Mouse (Mus musculus) forebrain, postnatal 0 days (tissue): ENCODE data around the gene Sdccag8. TPM values are rescaled to one million over a fixed set of nuclear protein-coding genes. Genes with fewer than 3 reads are reported as not detected.

Source experiments
- ATAC-seq: fragments of 200-750 bp; cut with Nextera tagmentation; 2 replicates; pipeline ENCODE4 v1.8.0; 2017; ENCODE audit warnings: mild to moderate bottlenecking, moderate library complexity
- DNase-seq: peaks from one replicate; pipeline ENCODE4 v3.0.0-alpha.2; 2015
- H3K27ac ChIP-seq: fragments of 300-500 bp; sonication (generic); 2 replicates; pipeline ENCODE4 v1.5.1; 2014; ENCODE audit warnings: low read depth, mild to moderate bottlenecking, antibody characterized with exemption, low read length, moderate library complexity, mixed read lengths
- H3K27me3 ChIP-seq: fragments of 300-500 bp; sonication (generic); 2 replicates; pipeline ENCODE4 v1.6.1; 2014; ENCODE audit warnings: mild to moderate bottlenecking, low read length, mixed read lengths; ENCODE audit not compliant: insufficient read depth
- H3K36me3 ChIP-seq: fragments of 300-500 bp; sonication (generic); 2 replicates; pipeline ENCODE4 v1.6.1; 2014; ENCODE audit warnings: mild to moderate bottlenecking, moderate library complexity; ENCODE audit not compliant: insufficient read depth
- H3K4me1 ChIP-seq: fragments of 300-500 bp; sonication (generic); 2 replicates; pipeline ENCODE4 v1.6.1; 2014; ENCODE audit warnings: antibody characterized with exemption; ENCODE audit not compliant: insufficient read depth
- H3K4me2 ChIP-seq: fragments of 300-500 bp; sonication (generic); 2 replicates; pipeline ENCODE4 v1.6.1; 2014; ENCODE audit warnings: low read depth, mild to moderate bottlenecking, moderate library complexity
- H3K4me3 ChIP-seq: fragments of 300-500 bp; sonication (generic); 2 replicates; pipeline ENCODE4 v1.5.1; 2014; ENCODE audit warnings: low read depth, low read length, mixed read lengths
- H3K9ac ChIP-seq: fragments of 300-500 bp; sonication (generic); 2 replicates; pipeline ENCODE4 v1.6.1; 2014; ENCODE audit warnings: mild to moderate bottlenecking
- H3K9me3 ChIP-seq: fragments of 300-500 bp; sonication (generic); 2 replicates; pipeline ENCODE4 v1.6.1; 2016; ENCODE audit warnings: low read length
- CTCF ChIP-seq: sonication (generic); IDR thresholded peaks from 2 replicates; pipeline ENCODE4 v1.5.1; 2016; ENCODE audit warnings: antibody characterized with exemption, control low read depth, low read depth
- WGBS: fragments of 180-500 bp; shearing (Covaris S2); extraction: QIAGEN DNeasy Blood & Tissue Kit; methylation state at CpG from one replicate; pipeline ENCODE4 v1.1.7; 2014; 5-methylcytosine and 5-hydroxymethylcytosine counted together
- polyA plus RNA-seq: library from polyadenylated mRNA; unstranded; fragments of >200 nt; fragmentation: Nextera tagmentation; extraction: Ambion mirVana; gene quantifications from 2 replicates; pipeline ENCODE4 v1.2.1, GENCODE M21; 2015
- total RNA-seq: library from RNA; depleted of rRNA; stranded (reverse); fragments of >200 nt; gene quantifications from 2 replicates; pipeline ENCODE4 v1.2.3, GENCODE M21; 2014

Sdccag8 gene
- total and polyA plus RNA-seq, 2 experiments from 2014 or later: 14.0 to 32.8 TPM

GRCm38 (mm10) chr1:176827945-176828485 is 13.6 kb downstream of the Sdccag8 start:
- Histone ChIP-seq H3K9me3 (no peaks in the 10 kb centered on the region), H3K9ac (no peak overlapping the region), H3K27me3 (no peaks in the 10 kb centered on the region), H3K4me2 (no peak overlapping the region), H3K4me1 (no peaks in the 10 kb centered on the region), H3K27ac (no peak overlapping the region), H3K36me3 (peaks cover 5% of the 10 kb centered on the region; the same call in 1 of the 2 replicates), H3K4me3 (no peak overlapping the region)
- WGBS: 68% methylated on average over 5 of the region's 5 CpGs
- DNase-seq (no peak), ATAC-seq (no peak)
- TF ChIP-seq CTCF: no peak

DNA sequence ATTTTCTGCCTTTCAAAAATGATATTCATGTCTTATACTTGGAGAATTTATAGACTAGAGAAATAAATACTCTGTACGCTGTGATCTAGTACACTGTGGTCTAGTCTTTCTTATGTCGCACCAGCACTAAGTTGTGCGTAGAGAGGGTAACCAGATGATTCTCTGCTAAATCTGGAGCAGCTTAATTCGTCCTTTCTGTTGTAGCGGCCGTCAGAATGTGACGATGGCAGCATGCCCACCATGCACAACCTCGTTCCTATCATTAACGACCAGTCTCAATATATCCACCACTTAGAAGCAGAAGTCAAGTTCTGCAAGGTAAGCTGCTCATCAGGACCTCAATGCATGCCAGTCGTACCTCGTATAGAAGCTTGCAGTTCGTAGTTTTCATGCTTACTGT is 14.2 kb downstream of the Sdccag8 start:
- no peak for TF ChIP-seq CTCF
- Histone ChIP-seq H3K4me1 (no peaks in the 10 kb centered on the region), H3K9me3 (no peaks in the 10 kb centered on the region), H3K27me3 (no peaks in the 10 kb centered on the region), H3K27ac (no peak overlapping the region), H3K36me3 (peaks cover 5% of the 10 kb centered on the region; the same call in 1 of the 2 replicates), H3K4me3 (no peak overlapping the region), H3K4me2 (no peak overlapping the region), H3K9ac (no peak overlapping the region)
- no peak for DNase-seq
- no peak for ATAC-seq
- 72% methylated on average over 12 of the region's 12 CpGs for WGBS

DNA sequence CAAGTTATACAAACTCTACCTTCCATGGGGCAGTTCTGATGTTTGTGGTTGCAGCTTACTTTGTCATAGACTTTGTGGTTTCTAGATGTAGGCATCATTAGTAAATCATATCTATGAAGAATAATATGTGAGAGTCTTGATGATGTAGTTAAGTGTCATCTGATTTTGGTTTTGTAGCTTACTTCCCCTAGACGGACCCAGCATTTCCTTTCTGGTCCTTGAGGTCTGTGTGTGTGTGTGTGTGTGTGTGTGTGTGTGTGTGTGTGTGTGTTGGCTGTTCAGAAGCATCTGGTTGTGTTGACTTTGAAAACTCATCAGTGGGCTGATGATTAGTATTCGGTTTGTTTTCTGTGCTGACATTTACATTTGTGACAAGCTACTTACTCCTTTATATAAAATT is 17.6 kb downstream of the Sdccag8 start:
- no peak overlapping the region for H3K4me3 ChIP-seq

DNA sequence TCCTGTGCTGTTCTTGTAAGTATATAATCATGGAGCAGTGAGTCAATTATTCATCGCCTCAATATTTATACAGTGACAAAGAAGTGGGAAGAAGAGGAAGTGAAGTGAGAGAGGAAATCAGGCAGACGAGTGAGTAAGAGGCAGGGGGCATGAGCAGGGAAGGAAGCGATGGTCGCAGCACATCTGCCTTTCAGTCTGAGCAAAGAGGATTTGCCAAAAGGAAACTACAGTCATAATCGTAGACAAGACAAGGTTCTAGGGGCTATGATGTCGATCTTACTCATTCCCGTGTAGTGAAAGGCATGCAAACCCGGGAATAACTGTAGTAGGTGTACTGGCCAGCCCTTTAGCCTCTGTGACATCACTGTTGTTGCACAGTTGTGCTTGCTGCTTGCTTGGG is 18.1 kb downstream of the Sdccag8 start:
- H3K4me2 ChIP-seq: no peak overlapping the region
- 80% methylated on average over 8 of the region's 8 CpGs for whole genome bisulfite sequencing
- H3K36me3 ChIP-seq: peaks cover 5% of the 10 kb centered on the region; the same call in 1 of the 2 replicates
- no peak for TF ChIP-seq CTCF
- H3K27me3 ChIP-seq: no peaks in the 10 kb centered on the region
- 0 out of 2 replicates have a peak, but pooled peaks cover 3% of the 10 kb centered on the region for H3K4me1 ChIP-seq
- ATAC-seq (no peak), DNase-seq (no peak)
- no peaks in the 10 kb centered on the region for H3K9me3 ChIP-seq
- no peak overlapping the region for H3K9ac ChIP-seq
- H3K27ac ChIP-seq: no peak overlapping the region
- no peak overlapping the region for H3K4me3 ChIP-seq

More for the DNA sequence above, 17.6 kb downstream of the Sdccag8 start:
- Histone ChIP-seq H3K4me1 (0 out of 2 replicates have a peak, but pooled peaks cover 3% of the 10 kb centered on the region), H3K27me3 (no peaks in the 10 kb centered on the region), H3K4me2 (no peak overlapping the region), H3K9ac (no peak overlapping the region), H3K27ac (no peak overlapping the region), H3K36me3 (peaks cover 5% of the 10 kb centered on the region; the same call in 1 of the 2 replicates), H3K9me3 (no peaks in the 10 kb centered on the region)
- WGBS: 91% methylated on average over 2 of the region's 2 CpGs
- no peak for ATAC-seq
- no peak for DNase-seq
- no peak for TF ChIP-seq CTCF

DNA sequence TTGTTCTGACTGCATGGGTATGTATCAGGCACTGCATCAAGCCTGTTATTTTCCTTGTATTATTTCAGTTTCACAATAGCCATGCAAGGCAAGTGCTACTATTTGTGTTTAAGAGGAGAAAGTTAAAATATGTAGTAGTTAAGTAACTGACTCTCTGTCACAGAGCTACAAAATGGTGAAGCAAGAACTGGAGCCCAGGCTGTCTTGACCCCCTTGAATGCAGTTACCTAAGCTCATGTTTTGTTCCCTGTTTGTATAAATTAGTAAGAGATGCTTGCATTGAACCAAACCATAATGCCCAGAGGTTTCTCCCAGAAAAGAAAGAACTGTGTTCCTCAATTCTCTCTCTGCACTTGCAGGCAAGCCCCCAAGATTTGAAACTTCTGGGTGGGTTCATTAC is 18.8 kb downstream of the Sdccag8 start:
- H3K27ac ChIP-seq: no peak overlapping the region
- 0 out of 2 replicates have a peak, but pooled peaks cover 3% of the 10 kb centered on the region for H3K4me1 ChIP-seq
- no peaks in the 10 kb centered on the region for H3K9me3 ChIP-seq
- no peaks in the 10 kb centered on the region for H3K27me3 ChIP-seq
- peaks cover 5% of the 10 kb centered on the region; the same call in 1 of the 2 replicates for H3K36me3 ChIP-seq
- H3K4me2 ChIP-seq: no peak overlapping the region
- DNase-seq: no peak
- no peak for ATAC-seq
- H3K4me3 ChIP-seq: no peak overlapping the region
- no peak for TF ChIP-seq CTCF
- no peak overlapping the region for H3K9ac ChIP-seq

GRCm38 (mm10) chr1:176833948-176834347 is 19.5 kb downstream of the Sdccag8 start:
- no peaks in the 10 kb centered on the region for H3K27me3 ChIP-seq
- H3K9ac ChIP-seq: no peak overlapping the region
- H3K27ac ChIP-seq: no peak overlapping the region
- DNase-seq (no peak), ATAC-seq (no peak)
- 0 out of 2 replicates have a peak, but pooled peaks cover 3% of the 10 kb centered on the region for H3K4me1 ChIP-seq
- peaks cover 5% of the 10 kb centered on the region; the same call in 1 of the 2 replicates for H3K36me3 ChIP-seq
- no peak for TF ChIP-seq CTCF
- no peak overlapping the region for H3K4me2 ChIP-seq
- no peak overlapping the region for H3K4me3 ChIP-seq
- 88% methylated on average over 3 of the region's 3 CpGs for WGBS
- no peaks in the 10 kb centered on the region for H3K9me3 ChIP-seq

DNA sequence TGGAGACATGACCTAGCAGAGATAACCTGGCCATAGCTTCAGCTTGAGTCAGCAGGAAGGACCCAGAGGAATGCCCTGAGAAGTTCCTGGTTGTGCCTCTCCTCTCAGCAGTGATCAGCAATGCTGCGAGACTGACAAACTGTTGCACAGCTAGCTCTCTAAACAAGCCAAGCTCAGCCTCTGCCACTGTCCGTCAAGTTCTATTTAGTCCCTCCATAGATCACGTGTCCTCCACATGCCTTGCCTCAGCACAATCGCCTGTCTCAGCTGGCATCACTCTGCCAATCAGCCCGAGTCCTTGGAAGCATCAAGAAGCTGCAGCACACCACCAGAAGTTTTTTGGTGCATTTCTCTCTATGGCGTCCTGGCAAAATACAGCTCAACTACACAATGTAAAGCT is 20.4 kb downstream of the Sdccag8 start:
- H3K27me3 ChIP-seq: no peaks in the 10 kb centered on the region
- no peak overlapping the region for H3K9ac ChIP-seq
- ATAC-seq: no peak
- DNase-seq: no peak
- TF ChIP-seq CTCF: no peak
- no peak overlapping the region for H3K4me2 ChIP-seq
- 54% methylated on average over 6 of the region's 6 CpGs for WGBS
- no peak overlapping the region for H3K4me3 ChIP-seq
- H3K9me3 ChIP-seq: no peaks in the 10 kb centered on the region
- H3K4me1 ChIP-seq: 0 out of 2 replicates have a peak, but pooled peaks cover 3% of the 10 kb centered on the region
- H3K36me3 ChIP-seq: no peaks in the 10 kb centered on the region
- H3K27ac ChIP-seq: no peak overlapping the region
